Mouse (Mus musculus) limb, embryonic 13.5 days (tissue): ENCODE measurements around the gene Gldc. TPM values are rescaled to one million over a fixed set of nuclear protein-coding genes. Genes with fewer than 3 reads are reported as not detected.
A peak's percentile ranks its signal among the peaks of the same experiment; 100 is the strongest.

ENCODE experiments used
- ATAC-seq: fragments of 200-750 bp; cut with Nextera tagmentation; 2 replicates; pipeline ENCODE4 v1.8.0; 2017; ENCODE audit warnings: low read depth, moderate number of reproducible peaks, moderate TSS enrichment; ENCODE audit not compliant: low FRiP score
- H3K27ac ChIP-seq: fragments of 300-500 bp; sonication (generic); 2 replicates; pipeline ENCODE4 v1.5.1; 2015; ENCODE audit warnings: inconsistent platforms, mild to moderate bottlenecking, moderate library complexity
- H3K27me3 ChIP-seq: fragments of 300-500 bp; sonication (generic); 2 replicates; pipeline ENCODE4 v1.6.1; 2015; ENCODE audit warnings: mild to moderate bottlenecking, inconsistent platforms
- H3K36me3 ChIP-seq: fragments of 300-500 bp; sonication (generic); 2 replicates; pipeline ENCODE4 v1.6.1; 2015; ENCODE audit warnings: inconsistent platforms, mild to moderate bottlenecking, moderate library complexity
- H3K4me1 ChIP-seq: fragments of 300-500 bp; sonication (generic); 2 replicates; pipeline ENCODE4 v1.6.1; 2015; ENCODE audit warnings: inconsistent platforms
- H3K4me2 ChIP-seq: fragments of 300-500 bp; sonication (generic); replicated peaks from 2 replicates; pipeline ENCODE4 v1.6.1; 2015; ENCODE audit warnings: inconsistent platforms, mild to moderate bottlenecking, moderate library complexity
- H3K4me3 ChIP-seq: fragments of 300-500 bp; sonication (generic); 2 replicates; pipeline ENCODE4 v1.5.1; 2015; ENCODE audit warnings: moderate library complexity, mild to moderate bottlenecking, inconsistent platforms
- H3K9ac ChIP-seq: fragments of 300-500 bp; sonication (generic); 2 replicates; pipeline ENCODE4 v1.6.1; 2015; ENCODE audit warnings: mild to moderate bottlenecking, inconsistent platforms
- H3K9me3 ChIP-seq: fragments of 300-500 bp; sonication (generic); 2 replicates; pipeline ENCODE4 v1.6.1; 2016; ENCODE audit warnings: inconsistent platforms
- WGBS: fragments of 180-500 bp; shearing (Covaris S2); methylation state at CpG from one replicate; pipeline ENCODE4 v1.1.7; 2015; 5-methylcytosine and 5-hydroxymethylcytosine counted together
- polyA plus RNA-seq: library from polyadenylated mRNA; unstranded; fragments of >200 nt; fragmentation: Nextera tagmentation; extraction: Ambion mirVana; gene quantifications from 2 replicates; pipeline ENCODE4 v1.2.1, GENCODE M21; 2015

Gene Gldc
- polyA plus RNA-seq, 1 experiment from 2014 or later, result 2.3 TPM

DNA sequence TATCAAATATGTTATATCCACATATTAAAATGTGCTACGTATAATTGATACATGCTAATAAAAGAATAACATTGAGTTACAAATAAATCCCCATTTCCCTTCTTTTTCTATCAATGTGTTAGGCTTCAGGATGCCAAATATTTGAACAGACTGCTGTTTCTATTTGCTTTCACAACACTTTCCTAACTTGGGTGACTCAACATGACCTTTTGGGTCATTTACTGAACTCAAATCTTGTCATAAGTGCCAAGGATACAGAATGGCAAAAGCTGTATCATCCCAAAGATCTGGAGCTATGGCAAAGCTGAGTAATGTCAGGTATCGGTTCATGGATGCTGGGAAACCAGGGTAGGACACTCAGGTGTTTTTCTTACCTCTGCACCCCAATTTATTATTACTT, 12.0 kb upstream of the Gldc start:
- 95% methylated on average over 2 of the region's 2 CpGs for WGBS

DNA sequence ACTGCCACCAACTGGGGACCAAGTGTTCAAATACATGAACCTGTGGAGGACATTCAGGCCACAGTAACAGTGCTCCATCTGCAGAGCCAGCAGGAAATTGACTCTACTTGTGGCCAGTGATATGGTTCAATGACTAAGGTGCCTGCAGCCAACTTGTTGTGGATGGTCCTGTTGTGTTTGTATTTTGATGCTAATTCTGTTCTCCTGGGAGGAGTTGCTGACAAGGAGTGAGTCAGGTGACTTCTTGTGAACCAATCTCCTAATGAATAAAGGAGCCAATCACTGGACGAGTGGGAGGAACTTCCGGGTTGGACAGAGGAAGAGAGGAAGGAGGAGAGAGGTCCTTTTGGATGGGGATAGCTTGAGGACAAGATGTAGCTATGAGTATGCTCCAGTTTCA, 10.3 kb upstream of the Gldc start:
- ATAC-seq, result no peak
- no peak overlapping the region for H3K27ac ChIP-seq
- 88% methylated on average over 2 of the region's 2 CpGs for WGBS

More for the DNA sequence above, 12.0 kb upstream of the Gldc start:
- Histone ChIP-seq H3K4me2 (no peak overlapping the region), H3K9ac (no peak overlapping the region), H3K36me3 (no peaks in the 10 kb centered on the region), H3K27ac (no peak overlapping the region), H3K9me3 (peaks cover 13% of the 10 kb centered on the region; the same call in 1 of the 2 replicates), H3K4me1 (no peaks in the 10 kb centered on the region), H3K27me3 (no peaks in the 10 kb centered on the region), H3K4me3 (no peak overlapping the region)
- no peak for ATAC-seq

DNA sequence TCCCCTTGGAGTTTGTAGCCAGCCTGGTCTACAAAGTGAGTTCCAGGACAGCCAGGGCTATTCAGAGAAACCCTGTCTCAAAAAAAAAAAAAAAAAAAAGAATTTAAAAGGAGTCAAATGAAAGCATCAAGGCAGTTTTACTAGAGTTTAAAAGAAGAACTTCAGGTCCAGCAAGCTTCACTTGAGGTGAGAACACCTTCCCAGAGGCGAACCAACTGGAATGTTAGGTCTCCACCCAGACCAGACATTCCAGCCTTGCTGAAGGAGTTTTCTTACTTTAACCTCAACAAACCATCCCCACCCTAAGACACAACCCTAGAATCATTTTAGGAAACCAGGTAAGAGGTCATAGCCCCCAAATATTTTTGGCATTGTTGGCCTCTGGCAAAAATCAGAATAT, 4.8 kb upstream of the Gldc start:
- WGBS, result 83% methylated on average over 1 of the region's 1 CpGs
- Histone ChIP-seq H3K27me3 (peaks cover 17% of the 10 kb centered on the region), H3K4me3 (no peak overlapping the region), H3K4me1 (0 out of 2 replicates have a peak, but pooled peaks cover 2% of the 10 kb centered on the region), H3K9me3 (peaks cover 3% of the 10 kb centered on the region; the same call in 1 of the 2 replicates), H3K27ac (no peak overlapping the region), H3K36me3 (no peaks in the 10 kb centered on the region), H3K9ac (no peak overlapping the region), H3K4me2 (no peak overlapping the region)
- ATAC-seq, result no peak

More for the DNA sequence above, 10.3 kb upstream of the Gldc start:
- H3K36me3 ChIP-seq, result no peaks in the 10 kb centered on the region
- H3K9me3 ChIP-seq, result peaks cover 13% of the 10 kb centered on the region; the same call in 1 of the 2 replicates
- H3K4me2 ChIP-seq, result no peak overlapping the region
- no peak overlapping the region for H3K4me3 ChIP-seq
- H3K4me1 ChIP-seq, result no peaks in the 10 kb centered on the region
- no peaks in the 10 kb centered on the region for H3K27me3 ChIP-seq
- no peak overlapping the region for H3K9ac ChIP-seq

DNA sequence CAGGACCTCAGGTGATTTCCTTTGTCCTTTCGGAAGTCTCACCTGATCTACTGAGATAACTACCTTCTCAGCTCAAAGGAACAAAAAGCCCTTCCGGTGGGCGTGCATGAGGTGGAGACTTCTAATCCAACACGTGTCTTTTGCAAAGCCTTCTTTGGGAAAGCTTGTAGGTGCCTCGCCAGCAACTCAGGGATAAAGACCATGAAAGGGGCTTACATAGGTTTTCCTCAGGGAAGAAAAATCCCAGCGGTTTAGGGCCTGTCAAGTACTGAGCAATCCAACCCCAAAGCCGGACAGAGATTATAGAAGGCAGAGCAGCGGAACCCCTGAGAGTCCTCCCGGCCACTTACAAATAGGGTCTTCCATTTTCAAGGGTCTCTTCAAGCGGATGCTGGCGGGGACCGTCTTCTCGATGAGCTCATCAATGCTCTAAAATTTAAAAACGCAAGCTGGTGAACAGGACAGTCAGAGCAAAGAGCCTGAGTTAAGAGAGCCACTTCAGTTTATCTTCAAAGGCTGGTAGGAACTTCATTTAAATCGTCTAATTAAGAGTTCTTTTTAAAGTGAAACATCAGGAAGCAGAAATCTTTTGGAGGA, 1.1 kb downstream of the Gldc start:
- no peak overlapping the region for H3K9ac ChIP-seq
- H3K4me3 ChIP-seq, result peak overlapping the region; percentile 59
- ATAC-seq, result no peak
- H3K27me3 ChIP-seq, result peaks cover 37% of the 10 kb centered on the region
- H3K9me3 ChIP-seq, result peaks cover 3% of the 10 kb centered on the region; the same call in 1 of the 2 replicates
- H3K4me1 ChIP-seq, result peaks cover 9% of the 10 kb centered on the region; the same call in 1 of the 2 replicates
- no peak overlapping the region for H3K27ac ChIP-seq
- peak overlapping the region; percentile 100 for H3K4me2 ChIP-seq
- WGBS, result 6% methylated on average over 15 of the region's 15 CpGs
- H3K36me3 ChIP-seq, result no peaks in the 10 kb centered on the region

DNA sequence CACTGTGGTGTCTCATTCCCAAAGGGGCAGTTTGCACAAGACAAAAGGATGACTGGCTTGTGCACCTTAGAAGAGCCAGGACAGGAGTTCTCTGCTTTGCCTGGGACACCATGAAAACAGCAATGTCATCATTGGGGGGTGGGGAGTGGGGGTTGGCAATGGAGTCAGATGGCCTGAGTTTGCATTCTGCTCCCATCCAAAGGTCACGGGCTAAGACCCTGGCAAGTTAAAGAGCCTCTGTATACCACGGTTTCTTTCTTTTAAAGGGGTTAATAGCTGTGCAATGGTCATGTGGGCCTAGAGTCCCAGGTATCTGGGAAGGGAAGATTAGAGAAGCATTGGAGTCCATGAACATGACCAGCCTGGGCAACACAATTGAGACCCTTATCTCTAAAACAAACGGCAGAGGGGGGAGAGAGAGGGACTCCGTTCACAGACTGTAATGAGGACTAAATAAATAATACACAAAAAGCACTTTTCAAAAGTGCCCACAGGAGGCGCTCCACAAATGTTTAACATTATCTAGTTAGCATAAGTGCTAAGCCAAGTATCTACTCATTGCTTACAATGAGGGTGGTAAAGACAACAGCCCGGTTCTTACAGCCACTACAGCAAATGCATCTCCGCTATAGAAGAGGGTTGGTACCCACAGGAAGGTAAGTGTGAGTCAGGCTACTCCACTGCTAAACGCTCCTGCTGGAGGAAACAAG, 3.7 kb downstream of the Gldc start:
- Histone ChIP-seq H3K9me3 (no peaks in the 10 kb centered on the region), H3K27ac (no peak overlapping the region), H3K4me1 (peaks cover 9% of the 10 kb centered on the region; the same call in 1 of the 2 replicates), H3K36me3 (no peaks in the 10 kb centered on the region), H3K4me3 (no peak overlapping the region), H3K27me3 (peaks cover 34% of the 10 kb centered on the region), H3K4me2 (no peak overlapping the region), H3K9ac (no peak overlapping the region)
- 82% methylated on average over 8 of the region's 8 CpGs for WGBS
- no peak for ATAC-seq

DNA sequence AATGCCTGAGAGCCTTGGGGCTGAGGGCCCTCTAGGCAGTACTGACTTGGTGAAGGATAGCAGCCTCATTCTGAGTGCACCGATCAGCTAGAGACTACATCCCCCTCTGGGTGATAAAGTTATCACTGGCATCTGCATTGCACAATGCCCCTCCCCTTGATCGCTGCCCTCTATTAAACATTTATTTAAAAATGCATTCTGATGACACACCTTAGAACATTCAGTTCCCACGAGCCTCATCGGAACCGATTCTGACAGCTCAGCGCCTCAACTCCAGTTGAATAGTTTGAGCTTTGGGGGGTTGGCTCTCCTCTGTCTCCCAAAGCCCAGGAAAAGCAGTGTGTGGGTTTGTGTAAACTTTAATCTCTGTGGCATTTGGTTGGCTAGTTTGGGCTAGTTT, 4.9 kb downstream of the Gldc start:
- no peak overlapping the region for H3K9ac ChIP-seq
- no peak overlapping the region for H3K27ac ChIP-seq
- no peak overlapping the region for H3K4me2 ChIP-seq
- H3K27me3 ChIP-seq, result peaks cover 24% of the 10 kb centered on the region
- 91% methylated on average over 6 of the region's 6 CpGs for WGBS
- H3K9me3 ChIP-seq, result no peaks in the 10 kb centered on the region
- H3K4me3 ChIP-seq, result no peak overlapping the region
- no peak for ATAC-seq
- peaks cover 9% of the 10 kb centered on the region; the same call in 1 of the 2 replicates for H3K4me1 ChIP-seq
- H3K36me3 ChIP-seq, result no peaks in the 10 kb centered on the region

DNA sequence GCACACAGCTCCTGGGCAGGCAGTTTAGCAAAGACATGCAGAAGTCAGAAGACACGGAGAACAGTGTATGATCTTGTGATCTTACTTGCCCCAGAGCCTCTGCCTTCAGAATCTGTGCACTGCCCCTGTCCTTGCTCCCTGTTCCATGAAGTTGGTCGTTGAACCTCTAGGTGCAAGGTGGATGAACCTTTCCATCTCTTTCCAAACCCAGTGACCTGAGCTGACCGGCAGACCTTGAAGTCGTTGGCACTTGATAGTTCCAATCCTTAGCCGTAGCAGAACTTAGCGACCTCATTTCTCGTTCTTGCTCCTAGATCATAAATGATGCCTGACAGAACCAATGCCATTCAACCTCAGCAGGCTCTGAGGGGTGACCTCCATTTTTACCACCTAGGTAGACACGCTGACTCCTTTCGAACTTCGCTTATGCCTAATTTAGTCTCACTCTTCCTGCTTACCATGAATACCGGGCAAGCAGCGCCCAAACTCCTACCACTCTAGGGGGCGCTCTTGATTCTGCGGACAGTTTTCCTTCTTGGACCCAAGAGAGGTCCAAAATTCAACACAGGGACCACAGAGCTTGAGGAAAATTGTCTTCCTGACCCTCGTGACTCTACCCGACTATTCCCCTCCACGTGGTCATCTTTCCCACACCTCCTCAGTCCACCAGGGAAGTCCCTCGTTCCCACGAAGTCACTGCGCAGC, 8.3 kb downstream of the Gldc start:
- Histone ChIP-seq H3K4me2 (no peak overlapping the region), H3K9ac (no peak overlapping the region), H3K36me3 (no peaks in the 10 kb centered on the region), H3K4me1 (no peaks in the 10 kb centered on the region), H3K27ac (no peak overlapping the region), H3K9me3 (no peaks in the 10 kb centered on the region), H3K27me3 (no peaks in the 10 kb centered on the region), H3K4me3 (no peak overlapping the region)
- WGBS, result 89% methylated on average over 20 of the region's 20 CpGs
- no peak for ATAC-seq

DNA sequence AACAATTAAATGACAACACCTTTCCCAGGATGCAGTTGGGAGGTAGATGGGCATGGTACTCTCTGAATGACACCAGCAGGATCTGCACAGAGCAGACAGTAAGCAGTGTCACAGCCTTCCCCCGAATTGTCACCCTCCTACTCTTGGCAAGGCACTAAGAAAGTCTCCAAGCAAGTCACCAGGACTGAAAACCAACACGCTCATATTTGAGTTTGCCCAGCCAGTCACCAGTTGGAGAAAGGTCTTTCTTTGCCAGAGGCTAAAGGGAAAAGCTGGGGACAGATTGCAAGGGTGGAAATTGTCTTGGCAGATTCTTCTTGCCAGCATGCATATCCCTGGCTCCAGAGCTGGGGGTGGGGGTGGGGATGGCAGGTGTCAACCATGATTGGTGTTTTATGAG, 11.0 kb downstream of the Gldc start:
- 85% methylated on average over 2 of the region's 2 CpGs for WGBS
- Histone ChIP-seq H3K4me2 (no peak overlapping the region), H3K9me3 (no peaks in the 10 kb centered on the region), H3K27ac (no peak overlapping the region), H3K36me3 (no peaks in the 10 kb centered on the region), H3K4me1 (no peaks in the 10 kb centered on the region), H3K27me3 (no peaks in the 10 kb centered on the region), H3K9ac (no peak overlapping the region), H3K4me3 (no peak overlapping the region)
- no peak for ATAC-seq

DNA sequence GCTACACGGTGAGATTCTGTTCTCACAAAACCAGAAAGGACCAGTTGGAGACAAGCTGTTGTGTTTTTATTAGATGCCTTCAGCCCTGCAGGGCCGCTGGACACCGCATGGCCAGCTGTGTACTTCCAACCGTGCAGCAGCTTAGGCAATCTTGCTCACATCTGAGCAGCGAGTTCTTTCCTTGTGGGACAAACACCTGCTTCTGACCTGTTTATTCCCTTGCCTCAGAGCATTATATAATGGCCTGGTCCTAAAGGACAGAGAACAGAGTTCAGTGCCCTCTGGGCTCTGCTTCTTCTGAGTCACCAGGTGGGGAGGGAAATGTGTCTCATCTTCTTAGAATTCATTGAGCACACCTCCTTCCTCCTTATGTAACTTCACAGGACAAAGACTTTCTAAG, 12.4 kb downstream of the Gldc start:
- ATAC-seq, result no peak
- Histone ChIP-seq H3K4me2 (no peak overlapping the region), H3K9ac (no peak overlapping the region), H3K4me1 (no peaks in the 10 kb centered on the region), H3K4me3 (no peak overlapping the region), H3K36me3 (no peaks in the 10 kb centered on the region), H3K27me3 (no peaks in the 10 kb centered on the region), H3K27ac (no peak overlapping the region), H3K9me3 (no peaks in the 10 kb centered on the region)
- 42% methylated on average over 5 of the region's 5 CpGs for WGBS

DNA sequence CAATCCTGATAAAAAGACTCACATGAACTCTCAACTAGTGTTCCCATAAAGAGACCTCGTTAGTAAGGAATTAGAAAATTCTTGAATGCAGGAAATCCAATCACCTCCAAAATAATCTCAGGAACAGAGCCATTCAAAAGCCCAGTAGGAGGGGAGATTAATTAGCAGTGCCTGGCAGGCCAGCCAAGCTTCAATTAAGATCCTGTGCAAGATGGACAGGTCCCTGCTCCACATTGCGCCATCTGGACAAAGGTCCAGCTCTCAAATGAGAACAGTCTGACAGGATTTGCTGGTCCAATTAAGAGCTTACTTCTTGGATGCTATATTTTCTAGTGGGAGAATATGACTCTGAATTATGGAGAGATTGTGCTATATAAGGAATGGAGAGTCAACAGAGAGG, 15.2 kb downstream of the Gldc start:
- Histone ChIP-seq H3K27ac (no peak overlapping the region), H3K4me1 (no peaks in the 10 kb centered on the region), H3K4me3 (no peak overlapping the region), H3K36me3 (no peaks in the 10 kb centered on the region), H3K9me3 (no peaks in the 10 kb centered on the region), H3K27me3 (no peaks in the 10 kb centered on the region), H3K4me2 (no peak overlapping the region), H3K9ac (no peak overlapping the region)
- 28% methylated on average over 2 of the region's 2 CpGs for whole genome bisulfite sequencing
- ATAC-seq, result no peak

DNA sequence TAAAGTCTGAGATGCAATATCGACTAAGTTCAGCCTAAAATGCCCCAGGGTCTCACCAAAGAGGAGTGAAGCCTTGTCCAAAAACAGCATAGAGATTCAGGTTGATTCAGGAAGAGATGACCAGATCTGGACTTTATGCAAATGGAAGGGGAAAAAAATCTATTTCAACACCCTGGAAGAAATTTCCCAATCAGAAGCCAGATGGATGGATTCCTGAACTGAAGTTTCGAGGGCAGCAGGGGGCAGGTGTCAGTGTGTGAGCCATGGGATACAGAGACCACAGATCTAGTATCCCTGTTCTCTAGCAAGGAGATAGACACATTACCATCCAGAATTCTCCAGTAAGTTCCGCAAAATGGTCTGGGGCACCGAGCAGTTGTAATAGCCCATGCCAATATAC, 17.0 kb downstream of the Gldc start:
- no peaks in the 10 kb centered on the region for H3K36me3 ChIP-seq
- no peak for ATAC-seq
- no peaks in the 10 kb centered on the region for H3K27me3 ChIP-seq
- H3K4me1 ChIP-seq, result no peaks in the 10 kb centered on the region
- H3K9me3 ChIP-seq, result no peaks in the 10 kb centered on the region
- no peak overlapping the region for H3K27ac ChIP-seq
- no peak overlapping the region for H3K4me2 ChIP-seq
- H3K9ac ChIP-seq, result no peak overlapping the region
- H3K4me3 ChIP-seq, result no peak overlapping the region
- 83% methylated on average over 4 of the region's 4 CpGs for WGBS

DNA sequence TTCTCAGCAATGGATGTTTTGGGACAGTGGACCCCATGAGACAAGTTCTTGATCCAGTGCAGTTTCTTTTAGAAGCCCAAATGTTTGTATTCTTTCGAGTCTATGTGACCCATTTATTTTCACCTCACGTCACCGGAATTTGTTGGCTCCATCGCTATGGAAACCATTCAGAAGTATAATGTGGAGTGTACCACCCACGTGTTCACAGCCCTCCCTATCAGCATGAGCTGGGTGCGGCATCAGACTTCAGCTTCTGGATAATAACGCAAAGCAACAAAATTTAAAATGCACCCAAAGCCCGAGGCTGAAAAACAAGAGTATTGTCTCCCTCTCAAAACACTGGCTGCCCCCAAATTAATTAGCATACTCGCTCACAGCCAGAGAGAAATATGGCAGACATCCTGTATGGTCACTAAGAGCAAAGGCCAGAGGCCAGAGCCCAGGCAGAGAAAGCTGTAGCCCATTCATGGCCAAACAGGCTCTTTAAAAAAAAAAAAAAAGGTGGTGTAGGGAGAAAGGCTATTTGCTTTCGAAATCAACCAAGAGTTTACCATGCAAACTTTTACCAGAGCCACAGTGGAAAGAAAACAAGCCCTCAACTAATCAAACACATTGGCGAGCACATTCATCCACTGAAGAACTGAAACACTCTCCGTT, 18.1 kb downstream of the Gldc start:
- ATAC-seq, result no peak
- Histone ChIP-seq H3K9ac (no peak overlapping the region), H3K9me3 (no peaks in the 10 kb centered on the region), H3K4me1 (no peaks in the 10 kb centered on the region), H3K27me3 (no peaks in the 10 kb centered on the region), H3K4me2 (no peak overlapping the region), H3K27ac (no peak overlapping the region), H3K4me3 (no peak overlapping the region), H3K36me3 (no peaks in the 10 kb centered on the region)
- 67% methylated on average over 12 of the region's 12 CpGs for WGBS
